Mouse (Mus musculus): ENCODE measurements around the gene Stac3.

GRCm38 (mm10) chr10:127526048-127526447 lies 24.6 kb downstream of the Stac3 start:
- TF ChIP-seq CTCF (IDR thresholded peaks at IDR 0.05) = no peak
- no peak for TF ChIP-seq POLR2A (IDR thresholded peaks at IDR 0.05; ENCODE audit: insufficient read depth, low read depth, low read length)
